Mouse (Mus musculus): ENCODE results near the gene Auts2. TPM values are rescaled to one million over a fixed set of nuclear protein-coding genes. Genes with fewer than 3 reads are reported as not detected.

Gene Auts2
- polyA plus RNA-seq, 1 experiment from 2014 or later = 42.4 TPM

DNA sequence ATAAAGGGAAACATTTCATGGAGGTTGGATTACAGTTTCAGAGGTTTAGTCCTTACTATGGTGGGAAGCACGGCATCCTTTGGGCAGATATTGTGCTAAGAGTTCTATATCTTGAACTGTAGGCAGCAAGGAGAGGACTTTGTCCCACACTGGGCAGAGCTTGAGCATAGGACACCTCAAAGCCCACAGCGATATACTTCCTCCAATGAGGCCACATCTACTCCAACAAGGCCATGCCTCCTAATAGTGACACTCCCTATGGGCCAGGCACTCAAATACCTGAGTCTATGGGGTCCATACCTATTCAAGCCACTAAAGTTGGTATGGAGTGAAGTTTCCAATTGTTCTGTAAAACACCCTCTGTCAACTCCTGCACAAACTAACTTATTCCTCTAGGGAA lies 106.7 kb downstream of the Auts2 start:
- Histone ChIP-seq H3K36me3 (replicated peaks) (no peaks in the 10 kb centered on the region), H3K4me1 (peaks cover 46% of the 10 kb centered on the region), H3K27me3 (ENCODE audit: poor library complexity, severe bottlenecking) (no peaks in the 10 kb centered on the region), H3K9me3 (no peaks in the 10 kb centered on the region), H3K4me3 (no peak overlapping the region), H3K27ac (no peak overlapping the region)
- DNase-seq (ENCODE audit: extremely low spot score, low spot score) = no peak
- WGBS = 96% methylated on average over 2 of the region's 2 CpGs

DNA sequence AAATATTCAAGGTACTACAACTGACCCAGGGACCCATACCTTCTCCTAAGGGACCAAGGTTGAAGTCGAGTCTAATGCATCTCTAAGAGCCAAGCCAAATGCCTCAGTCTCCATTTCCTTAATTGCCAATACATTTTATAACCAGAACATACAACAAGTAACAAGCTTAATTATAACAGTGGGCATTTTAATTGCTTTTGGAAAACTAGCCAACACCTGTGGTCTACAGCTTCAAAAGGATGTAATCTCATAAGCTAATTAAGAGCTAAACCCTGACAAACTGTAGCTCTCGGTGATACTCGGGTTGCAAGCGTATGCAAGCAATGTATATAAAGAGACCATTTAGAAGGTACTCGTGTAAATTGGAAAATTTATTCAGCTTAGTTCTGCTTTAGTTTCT lies 107.7 kb downstream of the Auts2 start:
- DNase-seq (ENCODE audit: extremely low spot score, low spot score) = no peak
- Histone ChIP-seq H3K27me3 (ENCODE audit: poor library complexity, severe bottlenecking) (no peaks in the 10 kb centered on the region), H3K4me3 (no peak overlapping the region), H3K36me3 (replicated peaks) (no peaks in the 10 kb centered on the region), H3K27ac (no peak overlapping the region), H3K4me1 (peaks cover 36% of the 10 kb centered on the region), H3K9me3 (no peaks in the 10 kb centered on the region)
- 72% methylated on average over 5 of the region's 5 CpGs for WGBS

DNA sequence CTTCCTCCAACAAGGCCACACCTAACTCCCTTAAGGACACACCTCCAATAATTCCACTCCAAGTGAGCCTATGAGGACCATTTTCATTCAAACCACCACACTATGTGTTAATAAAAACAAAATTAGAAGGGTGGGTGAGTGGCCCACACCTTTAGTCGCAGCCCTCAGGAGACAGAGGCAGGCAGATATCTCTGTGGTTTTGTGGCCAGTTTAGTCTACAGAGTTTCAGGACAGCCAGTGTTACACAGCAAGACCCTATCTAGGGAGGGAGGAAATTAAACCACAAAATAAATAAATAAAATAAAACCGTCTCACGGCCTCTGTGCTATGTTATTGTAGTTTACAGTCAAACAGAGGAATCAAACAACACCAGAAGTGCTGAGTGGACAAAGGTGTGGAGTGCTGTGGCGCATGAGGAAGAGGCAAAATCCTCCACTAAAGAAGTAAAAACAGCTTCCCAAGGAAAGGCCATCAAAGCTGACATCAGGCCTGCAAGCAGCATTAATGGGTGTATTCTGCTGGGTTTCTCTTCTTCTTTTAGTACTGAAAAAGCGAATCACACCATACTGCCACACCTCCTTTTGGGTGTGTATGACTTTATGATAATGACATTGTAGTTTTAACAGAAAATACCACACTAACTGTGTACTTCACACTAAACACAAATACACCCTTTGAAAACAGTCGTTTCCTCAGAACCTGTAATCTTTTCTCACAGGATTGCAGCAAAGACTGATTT lies 109.6 kb downstream of the Auts2 start:
- WGBS = 87% methylated on average over 6 of the region's 6 CpGs
- no peaks in the 10 kb centered on the region for H3K27me3 ChIP-seq (ENCODE audit: poor library complexity, severe bottlenecking)

DNA sequence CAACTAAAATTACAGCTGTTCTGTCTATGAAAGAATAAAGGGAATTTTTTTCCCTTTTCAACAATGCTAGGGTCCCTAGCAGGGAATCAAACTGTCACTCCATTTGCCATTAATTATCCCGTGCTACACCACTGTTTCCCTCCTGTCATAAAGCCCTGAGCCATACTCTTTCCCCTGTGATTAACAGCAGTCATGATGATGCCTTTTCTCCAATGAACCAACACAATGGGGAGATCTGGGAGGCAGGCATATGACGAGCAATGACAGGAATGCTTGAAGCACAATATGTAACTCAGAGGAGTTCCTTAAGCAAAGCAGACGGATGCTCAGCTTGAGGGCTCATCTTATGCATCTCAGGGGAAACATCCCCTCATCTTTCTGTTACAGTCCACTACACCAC lies 113.8 kb downstream of the Auts2 start:
- Histone ChIP-seq H3K27me3 (ENCODE audit: poor library complexity, severe bottlenecking) (no peaks in the 10 kb centered on the region), H3K9me3 (no peaks in the 10 kb centered on the region), H3K4me1 (peaks cover 7% of the 10 kb centered on the region; the same call in 1 of the 2 replicates), H3K36me3 (replicated peaks) (no peaks in the 10 kb centered on the region), H3K4me3 (no peak overlapping the region), H3K27ac (no peak overlapping the region)
- DNase-seq (ENCODE audit: extremely low spot score, low spot score) = no peak
- 84% methylated on average over 3 of the region's 3 CpGs for WGBS

More for the DNA sequence above, 109.6 kb downstream of the Auts2 start:
- no peaks in the 10 kb centered on the region for H3K9me3 ChIP-seq
- no peak overlapping the region for H3K27ac ChIP-seq
- H3K36me3 ChIP-seq (replicated peaks) = no peaks in the 10 kb centered on the region
- DNase-seq (ENCODE audit: extremely low spot score, low spot score) = no peak
- H3K4me1 ChIP-seq = peaks cover 26% of the 10 kb centered on the region
- no peak overlapping the region for H3K4me3 ChIP-seq

DNA sequence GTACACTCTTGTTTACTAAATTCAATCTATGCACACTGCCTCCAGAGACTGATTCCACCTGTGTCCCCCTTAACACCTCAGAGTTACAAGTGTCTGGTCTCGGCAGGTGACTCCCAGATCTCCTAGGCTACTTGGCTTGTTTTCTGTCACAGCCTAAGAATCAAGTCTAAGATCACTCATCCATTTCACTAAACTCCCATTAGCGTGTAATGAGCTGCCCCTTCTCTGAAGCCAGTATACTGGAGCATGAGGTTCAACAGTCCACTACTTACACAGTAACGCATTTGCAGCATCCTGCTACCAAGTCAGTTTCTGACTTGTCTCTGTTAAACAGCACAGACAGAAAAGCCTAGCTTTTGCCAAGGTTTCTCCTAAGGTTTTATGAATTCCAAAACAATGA lies 116.8 kb downstream of the Auts2 start:
- Histone ChIP-seq H3K9me3 (no peaks in the 10 kb centered on the region), H3K27ac (no peak overlapping the region), H3K4me3 (no peak overlapping the region), H3K4me1 (0 out of 2 replicates have a peak, but pooled peaks cover 3% of the 10 kb centered on the region), H3K27me3 (ENCODE audit: poor library complexity, severe bottlenecking) (no peaks in the 10 kb centered on the region), H3K36me3 (replicated peaks) (no peaks in the 10 kb centered on the region)
- WGBS = 87% methylated on average over 3 of the region's 3 CpGs
- no peak for DNase-seq (ENCODE audit: extremely low spot score, low spot score)

DNA sequence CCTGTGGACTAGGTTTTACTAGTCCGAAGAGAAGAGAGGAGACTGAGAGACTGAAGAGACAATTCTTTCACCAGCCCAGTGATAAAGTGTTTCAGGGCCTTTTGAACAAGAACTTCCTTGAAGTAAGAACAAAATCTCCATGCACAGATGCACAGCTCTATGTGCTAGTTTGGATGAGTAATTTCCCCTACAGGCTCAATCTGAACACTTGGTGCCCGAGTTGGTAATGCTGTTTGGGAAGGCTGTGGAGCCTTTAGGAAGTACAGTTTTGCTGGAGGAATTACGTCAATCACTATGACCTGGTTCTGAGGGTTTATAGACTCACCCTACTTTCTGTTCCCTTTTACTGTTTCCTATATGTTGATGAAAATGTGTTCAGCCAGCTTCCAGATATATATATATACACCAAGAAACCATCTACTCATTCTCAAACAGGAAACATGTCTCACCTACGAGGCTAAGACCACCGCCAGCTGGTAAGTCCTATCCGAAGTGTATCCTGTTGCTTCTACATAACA lies 117.3 kb downstream of the Auts2 start:
- no peak overlapping the region for H3K27ac ChIP-seq
- H3K27me3 ChIP-seq (ENCODE audit: poor library complexity, severe bottlenecking) = no peaks in the 10 kb centered on the region
- no peaks in the 10 kb centered on the region for H3K36me3 ChIP-seq (replicated peaks)
- 90% methylated on average over 6 of the region's 6 CpGs for WGBS
- no peak for DNase-seq (ENCODE audit: extremely low spot score, low spot score)
- 0 out of 2 replicates have a peak, but pooled peaks cover 3% of the 10 kb centered on the region for H3K4me1 ChIP-seq
- H3K4me3 ChIP-seq = no peak overlapping the region
- no peaks in the 10 kb centered on the region for H3K9me3 ChIP-seq

DNA sequence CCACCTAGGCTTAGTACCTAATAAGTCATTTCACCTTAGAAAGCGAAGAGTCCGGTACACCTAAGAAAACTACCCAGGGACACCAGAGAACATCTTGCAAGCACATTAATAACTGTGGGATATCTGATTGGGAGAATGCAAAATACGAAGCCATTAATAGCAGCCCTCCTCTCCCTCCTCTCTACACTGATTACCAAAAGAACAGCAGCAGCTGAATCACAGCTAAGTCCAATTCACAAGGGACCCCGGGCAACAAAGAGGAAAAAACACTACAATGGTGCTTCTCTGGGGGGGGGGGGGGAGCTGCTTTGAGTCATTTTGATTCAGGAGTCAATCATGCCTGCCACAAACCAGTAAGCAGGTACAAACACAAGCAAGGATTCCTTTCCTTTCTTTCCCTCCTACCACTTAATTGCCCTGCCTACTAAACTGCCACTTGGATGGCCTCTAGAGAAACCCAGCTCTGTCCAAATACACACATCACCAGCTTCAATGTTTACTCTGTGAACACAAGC lies 132.7 kb downstream of the Auts2 start:
- WGBS = 44% methylated on average over 4 of the region's 4 CpGs
- Histone ChIP-seq H3K4me1 (peaks cover 35% of the 10 kb centered on the region), H3K27ac (0 out of 2 replicates have a peak overlapping the region, but pooled peaks have one; percentile 13), H3K4me3 (no peak overlapping the region), H3K27me3 (ENCODE audit: poor library complexity, severe bottlenecking) (no peaks in the 10 kb centered on the region), H3K9me3 (no peaks in the 10 kb centered on the region), H3K36me3 (replicated peaks) (no peaks in the 10 kb centered on the region)
- no peak for DNase-seq (ENCODE audit: extremely low spot score, low spot score)

DNA sequence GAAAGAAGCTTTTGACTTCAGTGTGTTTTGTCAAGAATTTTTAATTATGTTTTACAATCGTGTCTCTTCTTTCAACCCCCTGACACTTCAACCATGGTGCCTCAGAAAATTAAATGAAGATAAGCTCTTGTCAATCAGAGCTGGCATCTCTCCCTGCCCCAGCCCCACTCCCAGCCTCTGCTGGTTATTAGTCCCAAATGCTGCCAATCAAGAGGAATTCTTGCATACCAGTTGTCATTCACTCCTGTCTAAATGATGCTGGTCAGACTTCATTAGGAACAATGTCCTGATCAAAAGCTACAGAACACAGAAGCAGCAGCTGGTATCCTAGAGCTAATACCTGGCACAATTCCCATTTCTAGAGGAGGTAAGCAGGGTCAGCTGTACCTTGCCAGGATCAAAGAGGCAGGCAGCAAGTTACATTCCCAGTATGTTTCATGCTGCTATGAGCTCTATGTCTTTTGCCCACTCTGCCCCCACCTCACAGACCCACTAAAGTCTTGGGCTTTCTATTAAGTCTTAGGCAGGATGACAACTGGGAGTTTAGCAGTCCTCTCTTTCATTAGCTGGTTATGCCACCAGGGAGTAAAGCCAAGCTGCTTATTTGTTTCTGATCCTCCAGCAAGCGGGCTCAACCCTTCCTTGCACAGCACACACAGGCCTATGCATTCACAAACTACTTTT lies 134.1 kb downstream of the Auts2 start:
- WGBS = 41% methylated on average over 2 of the region's 2 CpGs
- no peak overlapping the region for H3K4me3 ChIP-seq
- H3K4me1 ChIP-seq = peaks cover 37% of the 10 kb centered on the region
- no peaks in the 10 kb centered on the region for H3K27me3 ChIP-seq (ENCODE audit: poor library complexity, severe bottlenecking)
- H3K9me3 ChIP-seq = no peaks in the 10 kb centered on the region
- H3K36me3 ChIP-seq (replicated peaks) = no peaks in the 10 kb centered on the region
- DNase-seq (ENCODE audit: extremely low spot score, low spot score) = no peak
- no peak overlapping the region for H3K27ac ChIP-seq

DNA sequence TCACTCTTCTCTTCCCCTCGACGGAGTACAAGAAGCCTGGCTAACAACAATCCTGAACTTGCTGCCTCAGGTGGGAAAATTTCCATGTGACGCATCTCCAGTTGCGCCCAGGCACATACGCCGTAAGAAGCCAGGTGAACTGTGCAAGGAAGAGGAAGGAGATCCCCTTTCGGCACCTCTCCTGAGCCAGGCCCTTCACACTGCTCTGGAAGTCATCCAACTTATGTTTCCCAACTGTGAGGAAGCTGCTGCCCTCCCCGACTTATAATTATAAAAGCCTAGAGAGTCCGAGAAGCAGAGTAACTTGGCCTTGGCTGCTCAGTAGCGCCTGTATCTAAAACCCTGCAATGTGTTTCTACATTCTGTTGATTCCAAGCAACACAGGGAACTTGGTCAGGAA lies 142.6 kb downstream of the Auts2 start:
- Histone ChIP-seq H3K9me3 (no peaks in the 10 kb centered on the region), H3K36me3 (replicated peaks) (no peaks in the 10 kb centered on the region), H3K4me1 (peaks cover 68% of the 10 kb centered on the region), H3K27ac (no peak overlapping the region), H3K27me3 (ENCODE audit: poor library complexity, severe bottlenecking) (no peaks in the 10 kb centered on the region), H3K4me3 (no peak overlapping the region)
- 94% methylated on average over 10 of the region's 10 CpGs for WGBS
- no peak for DNase-seq (ENCODE audit: extremely low spot score, low spot score)

DNA sequence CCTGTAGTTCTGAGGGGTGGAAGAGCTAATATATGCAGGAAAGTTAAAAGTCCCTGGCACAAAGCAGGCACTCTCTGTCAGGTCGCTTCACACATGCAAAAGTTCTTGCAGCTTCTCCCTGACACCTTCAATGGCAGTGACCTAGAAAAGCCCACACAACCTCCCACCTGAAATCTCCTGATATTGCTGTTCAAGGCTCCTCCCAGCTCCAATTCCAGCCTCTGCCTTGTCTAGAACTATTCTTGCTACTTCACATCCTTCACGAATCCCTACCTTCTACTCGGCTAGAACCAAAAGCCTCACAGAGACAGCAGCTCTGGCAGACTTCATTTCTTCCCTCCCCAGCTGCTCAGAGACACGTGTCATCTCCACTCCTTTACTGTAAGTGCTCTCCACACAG lies 143.7 kb downstream of the Auts2 start:
- no peaks in the 10 kb centered on the region for H3K9me3 ChIP-seq
- no peak for DNase-seq (ENCODE audit: extremely low spot score, low spot score)
- no peak overlapping the region for H3K4me3 ChIP-seq
- peaks cover 79% of the 10 kb centered on the region for H3K4me1 ChIP-seq
- H3K27me3 ChIP-seq (ENCODE audit: poor library complexity, severe bottlenecking) = no peaks in the 10 kb centered on the region
- WGBS = 56% methylated on average over 4 of the region's 4 CpGs
- no peak overlapping the region for H3K27ac ChIP-seq
- H3K36me3 ChIP-seq (replicated peaks) = no peaks in the 10 kb centered on the region

DNA sequence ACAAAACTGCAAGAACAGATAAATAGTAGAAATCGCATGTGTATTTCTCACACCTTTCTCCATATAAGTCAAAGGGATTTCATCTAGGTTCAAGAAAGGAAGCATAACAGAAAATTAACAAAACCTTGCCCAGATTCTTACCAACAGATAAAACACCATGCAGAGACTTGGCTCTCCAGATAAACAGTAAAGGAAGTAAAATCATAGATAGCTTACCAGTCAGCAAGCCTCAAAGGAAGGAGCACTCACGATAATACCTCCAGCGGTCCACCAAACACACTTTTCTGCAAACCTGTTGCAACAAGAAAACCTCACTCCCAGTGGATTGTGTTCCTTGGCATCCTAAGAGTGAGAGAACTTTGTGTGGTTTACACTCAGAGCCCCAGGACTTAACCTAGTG lies 147.2 kb downstream of the Auts2 start:
- WGBS = 96% methylated on average over 3 of the region's 3 CpGs
- DNase-seq (ENCODE audit: extremely low spot score, low spot score) = no peak
- Histone ChIP-seq H3K9me3 (no peaks in the 10 kb centered on the region), H3K27ac (no peak overlapping the region), H3K4me3 (no peak overlapping the region), H3K4me1 (peaks cover 77% of the 10 kb centered on the region), H3K27me3 (ENCODE audit: poor library complexity, severe bottlenecking) (no peaks in the 10 kb centered on the region), H3K36me3 (replicated peaks) (no peaks in the 10 kb centered on the region)

DNA sequence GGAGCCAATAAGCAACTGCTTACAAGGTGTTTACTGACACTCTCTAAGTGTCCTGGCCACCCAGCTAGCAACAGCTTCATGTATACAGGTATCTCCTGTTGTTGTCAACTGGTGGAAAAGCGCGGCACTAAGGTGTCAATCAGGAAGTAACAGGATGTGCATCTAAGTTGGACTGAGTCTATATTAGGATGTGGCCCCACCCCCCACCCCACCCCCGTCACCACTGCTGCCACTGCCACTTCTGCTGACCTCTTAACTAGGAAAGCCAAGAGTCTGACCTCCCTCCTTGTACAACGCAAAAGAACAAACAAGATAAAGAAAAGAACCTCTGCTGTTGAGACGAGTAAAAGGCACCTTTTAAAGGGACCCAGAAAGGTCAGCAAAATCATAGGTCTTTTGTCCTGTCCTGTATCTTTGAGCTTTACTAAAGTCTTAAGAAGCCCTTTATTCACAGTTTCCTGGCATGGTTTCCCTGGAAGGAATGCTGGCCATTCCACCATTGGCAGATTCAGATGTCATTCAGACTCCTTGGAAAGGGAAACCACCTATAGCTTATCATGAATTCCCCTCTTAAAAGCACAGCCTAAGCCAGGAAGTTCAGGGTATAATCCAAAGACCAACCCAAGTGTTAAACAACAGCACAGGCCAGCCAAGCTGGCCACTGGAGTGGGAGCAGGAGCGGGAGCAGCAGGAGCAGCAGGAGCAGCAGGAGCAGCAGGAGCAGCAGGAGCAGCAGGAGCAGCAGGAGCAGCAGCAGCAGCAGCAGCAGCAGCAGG lies 148.2 kb downstream of the Auts2 start:
- no peak overlapping the region for H3K4me3 ChIP-seq
- 41% methylated on average over 6 of the region's 6 CpGs for WGBS
- no peaks in the 10 kb centered on the region for H3K9me3 ChIP-seq
- H3K4me1 ChIP-seq = peaks cover 68% of the 10 kb centered on the region
- H3K27me3 ChIP-seq (ENCODE audit: poor library complexity, severe bottlenecking) = no peaks in the 10 kb centered on the region
- no peak for DNase-seq (ENCODE audit: extremely low spot score, low spot score)
- no peaks in the 10 kb centered on the region for H3K36me3 ChIP-seq (replicated peaks)
- no peak overlapping the region for H3K27ac ChIP-seq

Measured in forebrain, embryonic 10.5 days (tissue).